Mouse (Mus musculus) adrenal gland (tissue): ENCODE measurements around the gene Gm10271.

Experiments
- intact Hi-C: fragments of 180-260 bp; cut with DNase I; formaldehyde crosslinking; loops from one replicate; pipeline ENCODE4 v1.15.1; 2025

Gm10271 gene

DNA sequence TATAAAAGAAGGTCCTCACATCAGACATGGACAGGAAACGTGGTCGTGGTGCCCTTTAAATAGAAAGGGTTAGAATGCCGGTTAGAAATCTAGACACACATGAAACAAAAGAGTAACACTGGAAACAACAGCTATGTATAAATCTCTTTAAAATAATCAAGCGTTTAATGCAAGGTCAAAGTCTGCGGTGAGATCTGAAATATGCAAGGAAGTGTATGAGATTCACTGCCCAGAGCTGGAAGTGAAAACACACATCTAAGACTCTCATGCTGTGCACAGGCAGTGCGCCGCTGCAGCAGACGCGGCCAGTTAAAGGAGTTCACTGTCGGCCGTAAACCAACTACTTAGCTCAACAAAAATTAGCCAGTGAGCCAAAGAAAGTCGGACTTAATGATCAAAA lies 37.4 kb downstream of the Gm10271 start:
- intact Hi-C loops: no loop called here

DNA sequence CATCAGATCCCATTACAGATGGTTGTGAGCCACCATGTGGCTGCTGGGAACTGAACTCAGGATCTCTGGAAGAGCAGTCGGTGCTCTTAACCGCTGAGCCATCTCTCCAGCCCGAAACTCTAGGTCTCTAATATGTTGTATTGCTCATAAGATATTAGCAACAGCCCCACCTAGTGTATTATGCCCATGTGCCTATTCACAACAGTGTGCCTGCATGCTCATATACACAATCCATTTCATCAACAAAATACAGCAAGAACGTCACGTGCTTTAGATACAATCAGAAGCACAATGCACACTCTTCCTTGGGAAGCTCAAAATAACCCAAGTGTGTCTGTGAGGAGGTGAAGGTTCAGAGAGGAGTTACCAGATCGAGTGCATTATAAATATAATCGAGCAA lies 38.6 kb downstream of the Gm10271 start:
- intact Hi-C loops: no loop called here

DNA sequence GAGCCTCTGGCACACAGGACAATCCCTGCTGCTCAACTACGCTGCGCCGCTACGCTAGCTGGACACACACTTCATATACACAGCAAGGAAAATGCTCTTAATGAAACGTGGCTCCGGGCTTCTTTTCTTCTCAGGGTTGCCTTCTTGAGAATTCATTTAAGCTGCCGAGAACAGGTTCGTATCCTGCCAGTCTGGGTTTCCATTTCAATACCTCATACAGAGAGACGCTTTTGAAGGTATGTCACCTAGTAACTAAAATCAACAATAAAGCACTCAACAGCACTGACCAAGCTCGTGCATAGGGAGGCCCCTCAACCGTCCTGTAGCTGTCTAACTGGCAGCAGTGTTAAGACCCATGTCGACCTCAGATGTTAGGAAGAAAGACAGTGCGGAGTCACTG lies 40.0 kb downstream of the Gm10271 start:
- intact Hi-C loops: no loop called here

DNA sequence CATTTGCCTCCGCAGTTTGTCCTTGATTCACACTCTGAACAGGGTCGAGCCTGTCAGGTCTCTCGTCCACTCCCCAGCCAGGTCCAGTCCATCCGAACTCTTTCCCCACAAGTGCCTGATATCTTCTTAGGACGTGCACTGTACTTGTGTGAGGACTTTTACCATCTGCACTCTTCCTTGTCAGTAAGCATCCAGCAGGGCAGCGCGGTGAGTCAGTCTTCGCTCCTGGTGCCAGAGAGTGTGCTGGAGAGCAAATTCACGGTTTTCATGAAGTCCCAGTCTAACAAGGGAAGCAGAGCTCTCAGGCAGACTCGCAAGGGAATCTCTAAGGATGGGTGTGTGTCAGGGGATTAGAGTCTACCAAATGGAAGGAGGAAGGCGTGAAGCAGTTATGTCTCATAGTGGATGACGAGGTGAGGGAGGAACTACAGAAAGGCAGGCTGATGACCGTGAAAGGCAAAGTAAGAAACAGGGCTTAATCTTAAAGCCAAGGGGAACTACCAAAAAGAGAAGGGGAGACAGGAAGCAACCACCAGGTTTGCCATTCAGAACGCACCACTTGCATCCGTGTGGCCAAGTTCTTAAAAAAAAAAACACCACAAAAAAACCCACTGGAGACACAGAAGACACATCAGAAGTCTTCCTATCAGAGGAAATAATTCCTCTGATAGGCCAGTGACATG lies 40.8 kb downstream of the Gm10271 start:
- intact Hi-C loops: no loop called here

DNA sequence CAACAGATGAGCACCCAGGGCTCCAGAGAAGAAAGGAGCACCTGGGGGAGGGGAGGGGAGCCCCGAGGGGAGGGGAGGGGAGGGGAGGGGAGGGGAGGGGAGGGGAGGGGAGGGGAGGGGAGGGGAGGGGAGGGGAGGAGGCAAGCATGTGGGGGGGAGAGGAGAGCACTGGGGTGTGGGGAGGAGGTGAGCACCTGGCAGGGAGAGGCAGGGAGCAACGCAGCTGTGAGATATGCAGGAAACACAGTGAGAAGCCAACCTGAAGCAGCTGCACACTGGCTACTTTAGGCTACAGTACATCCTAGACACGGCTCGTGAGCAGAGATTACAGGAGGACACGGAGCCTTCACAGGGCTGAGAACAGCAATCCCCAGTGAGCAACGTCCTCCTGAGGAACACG lies 41.5 kb downstream of the Gm10271 start:
- intact Hi-C loops: no loop called here

DNA sequence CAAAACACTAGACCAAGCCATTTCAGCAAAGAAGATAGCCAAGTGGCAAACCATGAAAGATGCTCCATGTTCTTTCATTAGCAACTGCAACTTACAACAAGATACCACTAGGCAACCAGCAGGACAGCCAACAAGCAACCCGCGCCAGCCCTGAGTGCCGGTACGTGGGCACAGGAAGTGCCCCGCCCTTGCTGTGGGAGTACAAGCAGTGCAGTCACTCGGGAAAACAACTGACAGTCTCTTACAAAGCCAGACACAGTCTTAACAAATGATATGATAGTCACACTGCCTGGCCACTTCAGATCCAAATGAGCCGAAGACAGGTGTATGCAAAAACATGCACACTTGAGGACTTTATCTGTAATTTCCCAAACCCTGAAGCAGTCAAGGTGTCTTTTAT lies 41.9 kb downstream of the Gm10271 start:
- intact Hi-C loops: no loop called here

DNA sequence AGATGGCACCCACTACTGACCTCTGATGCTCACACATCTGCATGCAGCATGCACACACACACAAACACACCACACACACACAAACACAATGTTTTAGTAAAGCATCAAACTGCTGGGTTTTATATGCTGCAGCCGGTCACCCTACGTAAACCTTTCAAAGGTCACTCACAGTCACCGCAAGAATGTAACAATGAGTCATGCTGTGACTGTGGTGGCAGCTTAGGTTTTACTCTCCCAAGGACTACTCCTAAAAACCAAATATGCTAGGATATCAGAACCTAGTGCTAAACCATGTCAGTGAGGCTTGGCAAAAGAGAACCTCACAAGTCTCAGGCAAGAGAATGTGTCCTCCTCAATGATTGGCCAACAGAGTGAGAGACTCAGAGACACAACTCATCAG lies 43.6 kb downstream of the Gm10271 start:
- intact Hi-C loops: no loop called here

DNA sequence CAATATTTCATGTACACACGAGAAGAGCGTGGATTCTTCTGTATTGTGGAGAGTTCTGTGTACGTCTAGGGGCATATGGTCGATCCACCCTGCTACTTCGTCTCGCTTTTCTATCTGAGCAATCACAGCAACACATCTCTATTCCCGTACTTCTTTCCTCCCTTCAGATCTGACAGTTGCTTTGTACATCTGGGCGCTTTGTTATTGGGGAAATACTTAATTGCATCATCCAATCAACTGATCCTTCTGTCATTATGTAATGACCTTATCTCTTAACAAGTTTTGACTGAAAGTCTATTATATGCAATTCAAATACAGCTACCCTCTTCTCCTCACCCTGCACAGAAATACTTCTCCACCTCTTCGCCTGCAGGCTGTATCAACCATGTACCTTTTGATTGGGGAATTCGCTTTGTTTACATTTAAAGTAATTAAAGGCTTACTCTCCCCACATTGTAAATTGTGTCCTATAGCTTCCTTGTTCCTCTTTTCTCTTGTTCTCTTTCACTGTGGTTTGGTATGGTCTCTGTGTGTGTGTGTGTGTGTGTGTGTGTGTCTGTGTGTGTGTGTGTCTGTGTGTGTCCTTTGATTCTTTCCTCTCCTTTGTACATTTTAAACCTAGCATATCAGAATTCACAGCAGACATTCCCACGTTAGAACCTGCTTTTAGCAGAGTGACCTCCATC lies 45.8 kb downstream of the Gm10271 start:
- intact Hi-C loops: no loop called here

DNA sequence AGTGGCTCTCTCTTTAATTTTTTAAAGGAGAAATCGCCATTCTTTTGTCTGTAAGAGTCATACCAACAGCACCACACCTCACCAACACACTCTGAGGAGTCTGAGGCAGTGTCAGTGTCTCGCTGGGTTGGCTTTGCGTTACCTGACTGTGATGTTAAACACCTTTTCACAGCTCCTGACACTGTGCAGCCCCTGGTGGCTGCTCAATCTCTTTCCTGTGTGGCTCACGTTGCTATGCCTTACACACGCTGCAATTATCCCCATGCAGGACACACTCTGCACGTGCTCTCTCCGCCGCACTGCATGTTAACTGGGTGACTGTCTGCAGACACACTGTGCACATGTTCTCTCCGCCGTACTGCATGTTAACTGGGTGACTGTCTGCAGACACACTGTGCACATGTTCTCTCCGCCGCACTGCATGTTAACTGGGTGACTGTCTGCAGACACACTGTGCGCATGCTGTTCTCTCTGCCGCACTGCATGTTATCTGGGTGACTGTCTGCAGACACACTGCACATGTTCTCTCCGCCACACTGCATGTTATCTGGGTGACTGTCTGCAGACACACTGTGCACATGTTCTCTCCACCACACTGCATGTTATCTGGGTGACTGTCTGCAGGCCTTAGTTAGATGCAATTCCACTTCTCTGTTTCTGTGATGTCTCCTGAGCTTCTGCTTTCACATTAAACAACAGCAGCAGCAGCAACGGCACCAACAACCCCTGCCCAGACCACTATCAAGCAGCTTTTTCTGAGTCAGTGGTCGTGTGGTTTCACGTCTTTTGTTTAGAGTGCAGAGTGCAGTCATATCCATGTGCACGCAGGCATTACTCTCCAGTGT lies 48.5 kb downstream of the Gm10271 start:
- intact Hi-C loops: no loop called here

DNA sequence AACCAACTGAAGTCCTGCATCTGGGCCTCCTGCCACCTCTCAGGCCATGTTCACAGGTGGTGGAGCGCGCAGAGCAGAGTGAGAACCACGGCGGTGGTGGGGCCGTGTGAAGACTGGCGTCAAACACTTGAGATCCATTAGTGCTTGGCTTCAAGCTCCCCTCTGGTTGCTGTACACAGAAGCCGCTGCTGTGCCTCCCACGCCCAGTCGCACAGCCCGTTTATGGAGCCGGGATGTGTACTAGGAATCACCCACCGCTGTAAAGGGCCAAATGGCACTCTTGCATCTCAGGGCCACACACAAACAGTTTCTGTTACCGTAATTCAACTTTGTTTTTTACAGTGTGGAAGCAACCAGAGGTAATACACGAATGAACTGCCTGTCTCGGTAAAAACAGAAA lies 50.2 kb downstream of the Gm10271 start:
- intact Hi-C loops: no loop called here

DNA sequence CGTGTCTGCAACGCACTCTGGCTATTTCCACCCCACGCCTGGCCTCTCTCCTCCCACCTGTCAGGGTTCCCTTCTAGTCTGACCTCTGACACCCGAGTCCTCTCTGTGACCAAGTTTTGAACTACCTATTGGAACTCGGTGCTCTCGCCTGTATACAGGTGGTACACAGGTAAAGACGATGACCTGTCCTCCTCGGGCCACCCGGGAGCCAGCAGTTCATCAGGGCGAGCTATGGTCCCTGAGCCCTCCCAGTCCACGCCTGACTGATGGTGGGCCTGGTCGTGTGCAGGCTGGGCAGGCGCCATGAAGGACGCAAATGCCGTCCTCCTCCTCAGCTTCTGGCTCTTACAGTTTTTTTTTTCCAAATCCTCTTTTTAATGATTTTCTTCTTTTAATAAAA lies 51.0 kb downstream of the Gm10271 start:
- intact Hi-C loops: no loop called here

DNA sequence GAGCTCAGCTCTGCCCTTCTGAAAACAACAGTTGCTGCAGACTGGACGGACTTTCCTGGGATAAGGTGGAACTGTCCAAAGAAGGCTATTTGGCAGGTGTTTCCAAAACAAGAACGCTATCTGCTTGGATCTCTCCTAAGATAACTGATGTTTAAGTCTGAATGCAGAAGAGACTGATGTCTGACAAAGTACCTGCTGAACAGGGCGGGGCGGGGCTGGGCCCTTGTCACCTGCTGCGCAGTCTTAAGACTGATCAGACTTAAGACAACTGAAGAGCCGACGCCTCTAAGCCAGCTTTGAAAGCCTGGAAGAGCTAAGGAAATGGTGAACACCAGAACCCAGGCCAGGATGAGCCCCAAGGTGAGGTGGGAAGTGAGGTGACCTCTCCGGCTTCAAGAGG lies 51.8 kb downstream of the Gm10271 start:
- intact Hi-C loops: no loop called here

DNA sequence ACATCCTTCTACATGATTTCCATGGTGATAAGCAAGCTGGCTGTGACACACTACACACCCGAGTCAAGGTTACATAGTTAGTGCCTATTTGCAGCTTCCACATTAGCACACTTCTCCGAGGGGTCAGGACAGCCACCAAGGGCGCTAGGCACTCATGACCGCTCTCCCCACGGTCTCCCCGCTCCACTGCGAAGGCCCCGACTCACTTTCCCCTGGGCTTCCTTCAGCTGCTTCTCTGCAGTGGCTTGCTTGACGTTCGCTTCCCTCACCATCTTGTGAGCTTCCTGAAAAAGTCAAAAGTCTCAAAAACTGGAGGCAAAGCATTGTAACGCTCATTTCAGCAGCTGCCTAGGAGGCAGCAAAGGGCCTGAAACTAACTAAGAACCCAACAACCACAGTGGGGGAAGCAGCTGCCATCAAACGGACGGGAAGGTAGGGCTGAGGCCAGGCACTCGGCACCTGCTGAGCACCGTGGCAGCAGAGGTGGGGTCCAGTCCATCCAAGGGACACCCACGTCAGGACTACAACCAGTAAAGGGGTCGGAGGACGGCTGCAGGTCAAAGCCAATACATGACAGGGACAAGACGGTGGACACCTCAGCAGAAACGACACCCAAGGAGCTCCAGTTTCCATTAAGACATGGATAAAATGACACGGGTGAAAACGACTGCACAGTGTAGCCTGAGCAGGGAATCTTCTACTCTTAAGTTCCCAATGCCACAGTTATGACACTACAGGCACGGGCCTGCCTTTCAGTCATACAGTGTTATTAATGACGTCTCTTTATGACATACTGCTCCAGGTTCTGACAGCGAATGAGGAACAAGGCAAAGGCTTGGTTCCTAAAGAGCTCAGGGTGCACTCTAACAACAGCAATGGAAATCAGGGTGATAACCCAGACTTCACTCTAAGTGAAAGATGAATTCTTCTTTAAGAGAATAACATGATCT lies 52.8 kb downstream of the Gm10271 start:
- intact Hi-C loops: no loop called here

DNA sequence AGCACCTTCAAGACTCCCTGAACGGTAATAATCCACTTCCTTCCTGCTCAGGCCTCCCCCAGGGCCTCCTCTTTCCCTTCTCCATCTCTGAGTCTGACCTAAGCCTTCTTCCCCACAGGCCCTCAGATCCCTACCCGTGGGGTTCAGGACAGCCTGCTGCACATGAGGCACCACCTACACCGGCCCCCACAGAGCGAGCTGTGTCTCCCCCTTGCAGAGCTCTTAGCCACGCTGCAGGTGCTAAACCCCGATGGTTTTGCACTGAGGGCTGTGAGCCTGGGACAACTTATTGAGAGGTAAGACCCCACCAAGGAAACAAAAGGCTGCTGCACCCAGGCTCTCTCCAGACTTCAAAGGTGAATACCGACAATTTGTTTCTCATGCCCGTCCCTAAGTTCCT lies 55.8 kb downstream of the Gm10271 start:
- intact Hi-C loops: no loop called here

DNA sequence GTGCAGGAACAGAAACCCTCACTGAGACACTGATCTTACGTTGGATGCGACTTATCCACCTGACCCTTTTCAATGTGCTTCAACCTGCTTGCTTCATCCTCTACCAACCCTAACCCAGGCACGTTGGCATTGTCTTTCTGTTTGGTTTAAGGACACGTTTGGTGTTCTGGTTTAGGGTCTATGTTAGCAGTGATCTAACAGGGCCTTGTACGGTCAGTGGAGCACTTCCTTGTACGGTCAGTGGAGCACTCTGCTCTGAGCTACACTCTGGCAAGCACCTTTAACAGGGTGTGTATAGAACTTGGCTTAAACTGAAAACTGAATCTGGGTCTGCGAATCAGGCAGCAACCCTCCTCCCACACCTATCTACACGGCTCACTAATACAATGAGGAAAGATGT lies 57.1 kb downstream of the Gm10271 start:
- intact Hi-C loops: no loop called here

DNA sequence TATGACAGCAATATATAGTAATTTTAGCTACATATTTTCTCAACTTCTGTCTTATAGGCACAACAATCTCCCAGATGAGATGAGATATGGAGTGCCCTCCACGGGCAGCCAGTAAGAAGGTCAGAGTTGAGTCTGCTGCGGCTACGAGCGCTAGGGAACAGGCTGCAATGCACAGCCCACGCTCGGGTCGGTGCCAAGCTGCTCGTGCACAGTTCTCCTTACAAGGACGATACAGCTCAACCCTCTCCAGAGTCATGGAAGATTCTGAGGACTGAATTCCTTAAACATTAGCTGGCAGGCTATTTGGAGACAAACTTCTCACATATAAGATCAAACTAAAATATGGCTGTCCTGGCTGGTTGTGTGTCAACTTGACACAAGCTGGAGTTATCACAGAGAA lies 57.8 kb downstream of the Gm10271 start:
- intact Hi-C loops: no loop called here

DNA sequence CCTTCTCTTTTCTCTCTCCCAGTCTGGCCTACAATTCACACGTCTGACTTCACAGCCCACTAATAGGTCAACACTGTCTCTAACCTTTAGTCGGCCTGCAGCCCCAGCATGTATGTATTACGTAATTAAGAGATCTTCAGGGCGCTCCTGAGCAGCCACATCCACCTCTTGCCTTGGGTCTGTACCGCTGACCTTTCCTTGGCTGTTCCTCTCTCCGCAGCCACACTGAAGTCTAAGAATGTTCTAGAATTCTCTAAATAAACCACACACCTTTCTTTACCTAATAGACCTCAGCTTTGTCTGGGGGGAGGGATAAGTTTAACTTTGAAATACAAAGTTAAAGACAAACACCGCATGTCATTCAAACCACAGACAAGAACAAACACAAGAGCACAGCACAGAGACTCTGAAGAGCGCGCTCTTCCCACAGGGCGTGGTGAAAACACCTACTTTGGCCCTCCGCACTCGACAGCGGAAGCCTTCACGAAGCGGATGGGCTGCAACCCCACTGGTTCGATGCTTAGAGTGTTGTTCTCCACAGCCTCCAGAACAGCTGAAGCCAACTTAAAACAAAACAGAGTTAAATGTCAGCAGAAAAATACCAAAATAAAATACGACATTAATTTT lies 58.6 kb downstream of the Gm10271 start:
- intact Hi-C loops: no loop called here

DNA sequence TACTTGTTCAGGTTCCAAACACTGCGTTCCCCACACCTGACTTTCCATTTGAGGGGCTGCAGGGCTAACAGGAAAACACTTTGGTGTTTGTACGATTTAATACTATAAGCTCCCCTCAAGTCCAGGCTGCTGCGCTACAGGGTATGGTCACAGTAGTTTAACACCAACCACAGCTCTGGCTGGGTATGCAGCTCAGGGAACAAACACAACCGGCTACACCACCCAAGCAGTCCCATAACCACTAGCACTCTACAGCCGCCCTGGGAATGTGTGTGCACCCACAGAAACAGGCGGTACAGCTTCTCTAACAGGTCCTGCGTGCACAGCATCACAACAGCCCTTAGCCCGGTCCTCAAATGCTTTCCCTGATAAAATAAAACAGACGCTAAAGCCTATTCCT lies 59.6 kb downstream of the Gm10271 start:
- intact Hi-C loops: no loop called here

DNA sequence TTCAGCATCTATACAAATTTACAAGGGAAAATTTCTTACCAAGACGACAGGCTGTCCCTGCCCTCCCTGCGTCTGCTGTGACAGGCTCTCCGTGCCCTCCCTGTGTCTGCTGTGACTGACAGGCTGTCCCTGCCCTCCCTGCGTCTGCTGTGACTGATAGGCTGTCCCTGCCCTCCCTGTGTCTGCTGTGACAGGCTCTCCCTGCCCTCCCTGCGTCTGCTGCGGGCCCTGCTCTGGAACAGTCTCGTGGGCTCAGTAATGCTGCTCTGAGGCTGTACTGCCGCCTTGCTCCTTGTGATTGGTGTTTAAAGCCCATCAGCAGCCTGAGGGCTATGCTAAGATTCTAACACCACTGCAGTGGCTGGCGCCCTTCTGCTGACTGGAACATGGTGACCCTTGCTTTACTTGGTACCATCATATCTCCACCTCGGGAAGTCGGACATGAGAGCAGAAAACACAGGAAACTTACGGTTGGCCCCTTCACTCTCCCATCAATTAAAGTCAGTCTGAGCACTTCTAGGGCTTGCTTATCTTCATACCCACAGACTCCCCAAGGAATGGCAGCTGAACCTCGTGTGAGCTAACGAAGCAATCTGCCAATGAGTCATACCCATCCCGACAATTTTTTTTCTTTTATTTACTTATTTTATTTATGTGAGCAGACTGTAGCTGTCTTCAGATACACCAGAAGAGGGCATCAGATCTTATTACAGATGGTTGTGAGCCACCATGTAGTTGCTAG lies 63.3 kb downstream of the Gm10271 start:
- intact Hi-C loops: no loop called here
